Mouse (Mus musculus): ENCODE measurements around the gene Tmem107.

- TF ChIP-seq CTCF (IDR thresholded peaks at IDR 0.05; ENCODE audit: low read depth, low read length) (no peak), POLR2AphosphoS5 (IDR thresholded peaks at IDR 0.05; ENCODE audit: insufficient replicate concordance, low read depth, low read length) (no peak), GATA1 (IDR thresholded peaks at IDR 0.05; ENCODE audit: borderline replicate concordance, low read length) (no peak), TAL1 (conservative IDR thresholded peaks at IDR 0.05; ENCODE audit: low read depth, low read length) (no peak)
Measured at GRCm38 (mm10) chr11:69111051-69111810, 40.6 kb downstream of the Tmem107 start.
